Mouse (Mus musculus) bone marrow, adult 2 months (tissue): ENCODE data around the gene Gins3. TPM values are rescaled to one million over a fixed set of nuclear protein-coding genes. Genes with fewer than 3 reads are reported as not detected.
"Not testable (repeated sequence)": the region's sequence is repeated elsewhere in the genome, so short reads cannot be mapped to it uniquely, and the experiment has no call there.

Experiments
- H3K27ac ChIP-seq: fragments of 200-500 bp; 2 replicates; pipeline ENCODE4 v1.5.1; 2012; ENCODE audit warnings: low read depth, mild to moderate bottlenecking, control low read depth, inconsistent platforms, low read length; ENCODE audit not compliant: control insufficient read depth, poor library complexity, insufficient read depth
- H3K4me1 ChIP-seq: fragments of 200-500 bp; 2 replicates; pipeline ENCODE4 v1.6.1; 2011; ENCODE audit warnings: low read length; ENCODE audit not compliant: control insufficient read depth, insufficient read depth
- H3K4me3 ChIP-seq: fragments of 200-500 bp; replicated peaks from 2 replicates; pipeline ENCODE3; 2011; ENCODE audit warnings: mild to moderate bottlenecking, low read depth, low read length, control low read depth; ENCODE audit not compliant: control insufficient read depth
- CTCF ChIP-seq: fragments of 200-500 bp; IDR thresholded peaks from 2 replicates; pipeline ENCODE4 v1.5.1; 2011; ENCODE audit warnings: low read length, control low read depth; ENCODE audit not compliant: control insufficient read depth, insufficient read depth
- POLR2A ChIP-seq: fragments of 200-500 bp; IDR thresholded peaks from 2 replicates; pipeline ENCODE4 v1.6.1; 2011; ENCODE audit warnings: low read depth, mild to moderate bottlenecking, control low read depth, low read length, borderline replicate concordance; ENCODE audit not compliant: control insufficient read depth
- WGBS: fragments of 180-500 bp; shearing (Covaris S2); methylation state at CpG from one replicate; pipeline ENCODE4 v1.1.7; 2018; 5-methylcytosine and 5-hydroxymethylcytosine counted together
- polyA plus RNA-seq: library from polyadenylated mRNA; stranded (reverse); fragments of >200 nt; gene quantifications from 2 replicates; pipeline ENCODE4 v1.2.4, GENCODE M21; 2011; ENCODE audit warnings: low replicate concordance; ENCODE audit not compliant: missing spikeins, insufficient read depth, insufficient read length

Gene Gins3
- polyA plus RNA-seq, 1 experiment = 14.8 TPM

DNA sequence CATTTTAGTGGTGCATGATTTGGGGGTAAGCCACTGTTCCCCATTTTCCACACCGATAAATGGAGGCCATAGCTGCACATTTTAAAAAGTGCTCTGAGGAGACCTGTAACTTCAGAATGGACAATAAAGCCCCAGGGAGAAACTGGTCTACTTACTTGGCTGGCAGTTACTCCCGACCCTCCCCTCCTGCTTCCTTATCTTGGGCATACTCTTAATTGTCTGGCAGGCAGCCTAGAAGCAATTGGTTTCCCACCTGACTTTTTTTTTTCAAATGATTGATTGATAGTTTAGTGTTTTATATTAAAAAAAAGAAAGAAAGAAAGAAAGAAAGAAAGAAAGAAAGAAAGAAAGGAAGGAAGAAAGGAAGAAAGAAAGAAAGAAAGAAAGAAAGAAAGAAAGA is 24.3 kb downstream of the Gins3 start:
- Histone ChIP-seq H3K4me1 (no peaks in the 10 kb centered on the region), H3K4me3 (no peak overlapping the region), H3K27ac (no peak overlapping the region)
- TF ChIP-seq POLR2A (no peak), CTCF (no peak)
- WGBS = 44% methylated on average over 2 of the region's 2 CpGs

DNA sequence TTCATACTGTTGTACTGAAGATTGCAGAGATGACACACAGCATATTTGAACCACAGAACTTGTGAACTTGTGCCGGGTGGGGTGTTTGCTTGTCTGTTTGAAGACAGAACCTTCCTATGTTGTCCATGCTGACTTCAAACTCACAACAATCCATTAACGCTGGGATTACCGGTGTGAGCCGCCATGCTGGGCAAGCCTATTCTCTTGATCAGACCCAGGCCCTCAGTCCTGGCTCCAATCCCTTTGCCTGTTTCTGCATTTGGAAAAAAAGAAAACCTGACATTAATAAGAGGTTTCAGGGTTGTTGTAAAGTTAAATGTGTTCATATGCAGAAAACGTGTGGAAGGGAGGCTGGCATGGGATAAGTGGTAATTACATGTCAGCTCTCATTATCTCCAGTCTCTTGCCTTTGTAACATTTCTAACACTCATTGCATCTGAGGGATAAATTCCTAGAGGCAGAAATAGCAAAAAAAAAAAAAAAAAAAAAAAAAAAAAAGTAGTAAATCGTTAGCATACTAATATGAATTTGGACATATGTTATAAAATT is 27.2 kb downstream of the Gins3 start:
- H3K4me3 ChIP-seq = no peak overlapping the region
- no peak for TF ChIP-seq CTCF
- TF ChIP-seq POLR2A = no peak
- WGBS = 79% methylated on average over 6 of the region's 6 CpGs
- H3K4me1 ChIP-seq = peaks cover 1% of the 10 kb centered on the region; the same call in 1 of the 2 replicates
- H3K27ac ChIP-seq = no peak overlapping the region

DNA sequence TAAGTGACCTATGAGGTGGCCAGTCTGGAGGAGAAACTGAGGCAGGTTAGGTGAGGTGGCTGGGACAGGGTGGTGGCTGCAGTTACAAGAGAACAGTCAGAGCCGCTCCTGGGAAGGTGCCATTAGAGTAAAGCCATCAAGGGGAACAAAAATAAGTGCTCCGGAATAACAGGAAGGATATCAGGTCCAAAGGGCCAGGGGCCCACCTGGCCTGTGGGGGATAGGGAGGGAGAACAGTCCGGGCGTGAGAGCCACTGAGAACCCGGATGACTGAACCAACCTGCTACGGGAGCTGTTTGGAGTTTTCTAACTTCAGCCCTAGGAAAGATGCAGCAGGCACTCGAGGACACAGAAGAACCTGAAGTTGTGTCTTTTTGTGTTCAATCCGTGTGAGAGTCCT is 27.8 kb downstream of the Gins3 start:
- 69% methylated on average over 8 of the region's 8 CpGs for WGBS
- Histone ChIP-seq H3K27ac (no peak overlapping the region), H3K4me3 (no peak overlapping the region), H3K4me1 (peaks cover 1% of the 10 kb centered on the region; the same call in 1 of the 2 replicates)
- TF ChIP-seq CTCF (no peak), POLR2A (no peak)

DNA sequence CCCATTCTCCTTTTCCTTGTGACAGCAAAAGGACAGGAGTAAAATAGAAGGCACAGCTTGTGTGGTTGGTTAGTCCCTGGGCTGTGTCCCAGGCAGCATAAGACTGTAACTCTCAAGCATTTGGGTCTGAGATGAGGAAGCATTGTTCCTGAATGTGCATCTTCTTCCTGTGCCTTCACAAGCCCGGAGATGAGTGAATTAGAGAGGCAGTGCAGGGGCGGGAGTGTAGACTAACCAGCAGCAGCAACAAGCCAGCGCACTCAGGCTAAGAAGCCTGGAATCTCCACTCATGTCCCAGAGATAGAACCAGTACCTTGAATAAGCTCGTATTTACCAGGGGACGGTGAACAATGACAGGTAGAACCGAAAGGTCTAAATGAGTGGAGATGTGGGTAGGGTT is 28.3 kb downstream of the Gins3 start:
- H3K4me1 ChIP-seq = peaks cover 1% of the 10 kb centered on the region; the same call in 1 of the 2 replicates
- no peak overlapping the region for H3K27ac ChIP-seq
- H3K4me3 ChIP-seq = no peak overlapping the region
- WGBS = 78% methylated on average over 6 of the region's 6 CpGs
- TF ChIP-seq CTCF = no peak

DNA sequence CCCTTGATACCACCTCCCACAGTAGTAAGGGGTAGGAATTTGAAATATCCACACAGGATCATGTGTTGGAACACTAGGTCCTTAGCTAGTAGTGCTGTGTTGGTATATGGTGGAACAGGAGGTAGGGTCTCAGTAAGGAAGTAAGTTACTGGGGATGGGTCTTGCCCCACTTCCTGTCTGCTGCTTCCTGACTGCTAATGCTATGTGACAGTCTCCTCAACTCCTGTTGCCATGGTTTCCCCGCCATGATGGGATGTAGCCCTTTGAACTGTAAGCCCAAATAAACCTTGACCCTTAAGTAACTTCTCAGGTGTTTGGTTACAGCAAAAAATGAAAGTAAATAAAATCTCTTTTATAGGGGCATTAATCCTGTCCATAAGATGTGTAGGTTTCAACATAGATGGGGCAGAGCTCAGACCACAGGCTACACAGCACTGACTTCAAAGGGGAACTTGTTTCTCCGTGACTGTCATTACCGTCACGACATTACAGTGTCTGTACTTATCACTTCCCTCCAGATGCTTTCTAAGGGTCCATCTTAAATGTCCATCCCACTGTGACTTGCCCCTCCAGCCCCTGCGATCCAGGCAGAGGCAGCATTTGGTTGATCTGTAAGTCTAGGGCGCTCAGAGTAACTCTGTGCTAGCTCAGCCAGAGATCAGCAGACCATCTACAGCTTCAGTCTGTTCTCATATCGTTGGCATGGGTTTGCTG is 29.8 kb downstream of the Gins3 start:
- Histone ChIP-seq H3K4me3 (no peak overlapping the region), H3K4me1 (peaks cover 1% of the 10 kb centered on the region; the same call in 1 of the 2 replicates), H3K27ac (no peak overlapping the region)
- WGBS = 61% methylated on average over 7 of the region's 7 CpGs
- TF ChIP-seq CTCF (no peak), POLR2A (no peak)

DNA sequence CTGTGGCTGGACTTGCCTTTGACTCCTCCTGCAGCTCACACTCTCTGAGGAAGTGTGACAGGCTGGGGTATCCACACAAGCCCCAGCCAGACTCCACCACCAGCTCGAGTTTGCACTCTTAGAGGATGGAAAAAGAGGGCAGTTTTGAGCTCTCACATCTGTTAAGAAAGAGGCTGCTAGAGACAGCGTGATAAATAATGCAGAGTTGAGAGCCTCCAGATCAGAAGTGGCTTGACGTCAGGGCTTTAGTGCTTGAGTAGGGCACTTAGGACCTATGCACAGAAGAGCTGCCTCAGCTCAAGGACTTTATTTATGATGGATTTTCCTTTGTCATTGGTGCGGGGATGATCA is 30.3 kb downstream of the Gins3 start:
- no peak for TF ChIP-seq POLR2A
- no peak for TF ChIP-seq CTCF
- Histone ChIP-seq H3K4me3 (no peak overlapping the region), H3K4me1 (peaks cover 1% of the 10 kb centered on the region; the same call in 1 of the 2 replicates), H3K27ac (no peak overlapping the region)
- whole genome bisulfite sequencing = 67% methylated on average over 4 of the region's 4 CpGs

DNA sequence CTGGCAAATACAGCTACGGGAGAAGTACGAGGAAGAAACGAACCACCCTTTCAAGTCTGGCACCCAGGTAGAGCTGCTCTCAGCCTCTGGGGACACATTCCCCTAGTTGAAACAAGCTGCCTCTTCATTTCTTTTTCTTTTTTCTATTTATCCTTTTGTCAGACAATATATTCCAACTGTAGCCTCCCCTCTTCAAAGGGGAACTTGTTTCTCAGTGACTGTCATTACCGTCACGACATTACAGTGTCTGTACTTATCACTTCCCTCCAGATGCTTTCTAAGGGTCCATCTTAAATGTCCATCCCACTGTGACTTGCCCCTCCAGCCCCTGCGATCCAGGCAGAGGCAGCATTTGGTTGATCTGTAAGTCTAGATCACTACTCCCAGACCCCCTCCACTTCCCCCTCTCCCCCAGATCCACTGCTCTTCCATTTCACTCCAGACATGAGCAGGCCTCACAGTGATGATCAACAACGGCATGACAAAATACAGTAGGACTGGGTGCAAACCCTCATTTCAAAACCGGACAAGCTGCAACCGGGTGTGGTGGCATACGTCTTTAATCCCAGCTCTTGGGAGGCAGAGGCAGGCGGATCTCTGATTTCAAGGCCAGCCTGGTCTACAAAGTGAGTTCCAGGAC is 32.7 kb downstream of the Gins3 start:
- not testable (repeated sequence) for H3K4me3 ChIP-seq, H3K27ac ChIP-seq, H3K4me1 ChIP-seq
- WGBS = 86% methylated on average over 11 of the region's 11 CpGs

DNA sequence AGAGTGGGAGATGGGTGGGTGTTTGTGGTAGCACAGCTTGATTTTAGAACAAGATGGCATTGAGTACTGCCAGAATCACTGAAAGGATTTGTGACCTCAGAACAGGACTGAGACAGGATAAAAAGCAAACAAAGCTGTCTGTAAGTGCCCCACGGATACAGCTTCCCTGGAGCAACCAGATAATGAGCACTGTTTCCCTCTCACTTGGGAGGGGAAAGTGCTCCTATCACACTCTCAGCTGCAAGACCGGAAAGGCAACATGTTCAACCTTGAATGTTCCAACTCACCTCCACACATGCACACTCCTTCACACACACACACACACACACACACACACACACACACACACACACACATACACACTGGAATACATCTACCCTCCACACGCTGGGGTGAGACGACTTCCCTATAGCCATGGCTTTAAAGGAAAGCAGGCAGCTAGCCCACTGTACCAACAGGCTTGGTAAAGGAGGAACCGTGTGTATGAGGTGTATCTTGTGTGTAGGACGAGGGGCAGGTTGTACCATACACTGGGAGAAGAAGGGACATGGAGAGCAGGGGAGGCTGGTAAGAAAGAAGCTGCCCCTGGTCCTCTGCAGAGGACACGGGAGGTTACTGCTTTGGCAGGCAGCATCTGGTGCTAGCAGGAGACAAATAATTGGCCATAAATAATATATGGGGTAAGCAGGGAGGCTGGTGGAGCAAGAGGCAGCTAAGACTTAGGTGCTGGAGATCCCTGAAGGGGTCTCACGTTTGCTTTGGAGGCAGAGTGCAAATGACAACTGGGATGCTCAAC is 35.1 kb downstream of the Gins3 start:
- no peak for TF ChIP-seq POLR2A
- no peak for TF ChIP-seq CTCF
- Histone ChIP-seq H3K4me3 (no peak overlapping the region), H3K27ac (no peak overlapping the region), H3K4me1 (no peaks in the 10 kb centered on the region)
- 38% methylated on average over 8 of the region's 8 CpGs for WGBS
